Mouse (Mus musculus) spleen, adult 2 months (tissue): ENCODE results near the gene Stac3.

Source experiments
- CTCF ChIP-seq: fragments of 200-500 bp; IDR thresholded peaks from 2 replicates; pipeline ENCODE4 v1.5.1; 2011; ENCODE audit warnings: mild to moderate bottlenecking, inconsistent platforms; ENCODE audit not compliant: insufficient read depth, insufficient read length, insufficient replicate concordance; ENCODE audit errors: extremely low read depth
- POLR2A ChIP-seq: fragments of 200-500 bp; IDR thresholded peaks from 2 replicates; pipeline ENCODE4 v1.6.1; 2011; ENCODE audit warnings: low read depth, low read length, inconsistent platforms

GRCm38 (mm10) chr10:127511634-127512306 lies 10.3 kb downstream of the Stac3 start:
- no peak for TF ChIP-seq POLR2A
- no peak for TF ChIP-seq CTCF
